Mouse (Mus musculus) kidney, adult 8-10 months (tissue): ENCODE measurements around the gene Galnt15.

Experiments
- DNase-seq, 2 experiments: peaks; one replicate each; pipeline ENCODE4 v3.0.0; 2022

Galnt15 gene

DNA sequence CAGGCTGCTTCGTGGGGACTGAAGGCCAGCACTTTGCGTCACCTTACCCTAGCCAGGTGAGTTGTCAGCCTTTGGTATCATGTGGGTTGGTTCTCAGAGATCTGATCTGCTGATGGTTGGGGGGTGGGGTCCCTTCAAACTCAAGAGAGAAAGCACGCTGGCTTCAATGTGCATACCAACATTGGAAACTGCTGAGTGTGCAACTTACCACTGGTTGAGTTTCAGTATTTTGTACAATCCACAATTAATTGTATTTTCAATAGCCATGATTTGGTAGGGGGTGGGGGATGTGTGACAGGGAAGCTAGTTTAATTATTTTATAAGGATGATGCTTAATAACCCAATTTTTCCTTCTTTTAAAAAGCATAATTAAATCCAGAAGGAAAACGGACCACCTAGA lies 62.9 kb downstream of the Galnt15 start:
- DNase-seq: no peak

- DNase-seq: no peak
Measured at GRCm38 (mm10) chr14:32093018-32093417, 64.2 kb downstream of the Galnt15 start.

- no peak for DNase-seq
Measured at GRCm38 (mm10) chr14:32093500-32094117, 64.8 kb downstream of the Galnt15 start.

DNA sequence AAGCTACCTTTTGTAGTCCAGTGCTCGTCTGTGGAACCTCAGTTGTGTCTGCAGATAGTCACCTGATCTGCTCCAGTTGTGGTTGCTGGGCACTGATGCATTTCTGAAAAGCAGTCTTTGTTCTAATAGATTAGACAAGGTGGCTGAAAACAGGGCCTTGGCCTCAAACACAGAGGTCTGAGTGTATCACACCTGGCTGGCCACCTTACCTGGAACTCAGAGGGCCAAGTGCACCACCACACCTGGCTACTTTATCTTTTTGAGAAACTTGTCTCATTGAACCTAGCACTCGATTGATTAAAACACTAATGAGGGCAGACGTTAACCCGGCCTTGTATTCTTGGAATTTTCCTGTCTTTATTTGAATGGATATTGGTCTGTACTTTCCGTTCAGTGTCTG lies 66.9 kb downstream of the Galnt15 start:
- no peak for DNase-seq

GRCm38 (mm10) chr14:32096740-32097139 lies 68.0 kb downstream of the Galnt15 start:
- DNase-seq: no peak

- DNase-seq: no peak
Measured at GRCm38 (mm10) chr14:32097691-32098090, 68.9 kb downstream of the Galnt15 start.

DNA sequence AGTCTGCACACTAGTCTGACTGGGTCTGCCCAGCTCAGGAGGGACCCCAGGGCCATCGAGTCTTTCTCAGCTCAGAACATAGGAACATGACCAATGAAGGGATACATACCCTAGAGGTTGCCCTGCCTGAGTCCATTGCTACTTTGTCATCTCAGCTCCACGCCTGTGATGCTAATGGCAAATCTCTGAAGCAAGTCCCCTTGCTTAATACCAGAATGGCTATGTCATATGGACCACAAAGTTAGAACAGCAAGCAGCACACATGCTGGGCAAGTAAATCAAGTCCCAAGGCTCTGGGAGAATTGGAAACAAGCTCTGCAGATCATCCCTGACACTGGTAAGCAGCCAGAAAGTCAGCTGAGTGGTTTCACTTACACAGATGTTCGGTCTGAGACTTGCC lies 70.2 kb downstream of the Galnt15 start:
- no peak for DNase-seq

DNA sequence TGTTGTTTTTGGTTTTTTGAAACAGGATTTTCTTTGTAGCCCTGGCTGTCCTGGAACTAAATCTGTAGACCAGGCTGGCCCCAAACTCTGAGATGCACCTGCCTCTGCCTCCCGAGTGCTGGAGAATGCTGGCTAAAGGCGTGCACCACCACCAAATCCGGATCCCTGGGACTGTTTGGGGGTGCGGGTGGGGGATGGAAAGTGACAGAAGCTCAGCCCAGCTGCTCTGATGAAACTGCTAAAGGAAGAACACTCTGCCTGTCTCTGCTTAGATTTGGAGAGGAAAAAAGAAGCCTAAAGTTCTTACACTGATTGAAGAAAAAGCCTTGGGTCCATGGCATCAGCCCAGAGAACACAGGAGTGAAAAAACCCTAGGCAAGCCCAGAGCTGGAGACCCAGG lies 74.8 kb downstream of the Galnt15 start:
- DNase-seq: no peak

DNA sequence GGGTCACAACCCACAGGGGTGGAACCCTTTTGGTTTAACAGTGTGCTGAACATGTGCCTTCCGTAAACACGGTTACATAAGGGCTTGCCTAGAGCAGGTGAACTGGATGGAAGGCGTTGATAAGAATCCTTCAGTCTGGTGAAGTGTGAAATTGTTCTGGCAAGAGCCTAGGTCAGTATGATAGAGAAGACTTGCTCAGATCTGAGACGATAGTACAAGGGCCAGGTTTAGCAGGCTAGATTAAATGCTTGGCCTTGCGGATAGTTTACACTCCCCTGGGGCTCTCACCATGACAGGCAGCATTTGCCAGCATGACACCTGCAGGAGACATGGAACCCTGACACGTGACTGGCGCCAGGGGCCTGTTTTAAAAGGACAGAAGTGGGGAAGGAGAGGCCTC lies 76.9 kb downstream of the Galnt15 start:
- peak in 1 of 2 experiments; percentile 70 for DNase-seq

DNA sequence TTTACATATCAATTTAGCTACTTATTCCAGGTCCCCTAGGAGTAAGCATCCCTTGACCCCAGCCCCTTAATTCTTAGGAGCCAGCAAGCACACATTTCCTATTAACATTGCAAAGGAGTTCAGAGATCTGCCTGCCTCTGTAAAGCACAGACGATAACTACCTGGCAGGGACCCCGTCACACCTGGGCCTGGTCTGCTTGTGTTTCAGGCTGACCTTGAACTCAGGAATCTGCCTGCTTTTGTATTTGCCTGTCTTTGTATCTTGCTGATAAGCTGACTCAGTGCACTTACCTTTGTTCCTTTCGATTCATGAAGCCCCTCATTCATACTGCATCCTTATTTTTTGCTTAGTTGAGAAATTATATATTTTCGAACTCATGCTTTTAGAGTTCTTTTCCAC lies 78.1 kb downstream of the Galnt15 start:
- DNase-seq: no peak
